Mouse (Mus musculus): Measurements from ENCODE around the gene Gm20388.

Gene Gm20388

GRCm38 (mm10) chr8:121491633-121492032 is 1581.0 kb downstream of the Gm20388 start:
- DNase-seq (ENCODE audit: extremely low spot score) = no peak

GRCm38 (mm10) chr8:121497621-121498020 is 1587.0 kb downstream of the Gm20388 start:
- DNase-seq (ENCODE audit: extremely low spot score) = no peak

- DNase-seq (ENCODE audit: extremely low spot score) = no peak
Observed at GRCm38 (mm10) chr8:121511751-121512150, 1601.1 kb downstream of the Gm20388 start.

DNA sequence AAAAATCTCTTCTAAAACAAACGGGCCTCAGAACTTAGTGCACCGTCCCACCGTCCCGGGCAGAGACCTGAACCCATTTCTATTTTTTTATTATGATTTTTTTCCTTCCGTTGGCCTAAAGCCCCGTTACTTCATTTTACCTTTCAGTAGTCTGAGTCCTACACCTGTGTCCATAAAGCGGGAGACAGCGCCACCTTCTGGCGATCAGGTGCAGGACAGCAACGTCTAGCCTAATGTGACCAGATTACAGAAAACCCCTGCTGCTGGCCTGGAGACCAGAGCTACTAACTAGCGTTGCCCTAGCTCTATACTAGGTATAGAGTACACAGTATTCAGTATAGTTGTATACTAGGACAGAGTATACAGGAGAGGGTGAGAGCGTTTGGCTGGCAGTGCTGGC is 1602.8 kb downstream of the Gm20388 start:
- DNase-seq (ENCODE audit: extremely low spot score) = peak; percentile 81

DNA sequence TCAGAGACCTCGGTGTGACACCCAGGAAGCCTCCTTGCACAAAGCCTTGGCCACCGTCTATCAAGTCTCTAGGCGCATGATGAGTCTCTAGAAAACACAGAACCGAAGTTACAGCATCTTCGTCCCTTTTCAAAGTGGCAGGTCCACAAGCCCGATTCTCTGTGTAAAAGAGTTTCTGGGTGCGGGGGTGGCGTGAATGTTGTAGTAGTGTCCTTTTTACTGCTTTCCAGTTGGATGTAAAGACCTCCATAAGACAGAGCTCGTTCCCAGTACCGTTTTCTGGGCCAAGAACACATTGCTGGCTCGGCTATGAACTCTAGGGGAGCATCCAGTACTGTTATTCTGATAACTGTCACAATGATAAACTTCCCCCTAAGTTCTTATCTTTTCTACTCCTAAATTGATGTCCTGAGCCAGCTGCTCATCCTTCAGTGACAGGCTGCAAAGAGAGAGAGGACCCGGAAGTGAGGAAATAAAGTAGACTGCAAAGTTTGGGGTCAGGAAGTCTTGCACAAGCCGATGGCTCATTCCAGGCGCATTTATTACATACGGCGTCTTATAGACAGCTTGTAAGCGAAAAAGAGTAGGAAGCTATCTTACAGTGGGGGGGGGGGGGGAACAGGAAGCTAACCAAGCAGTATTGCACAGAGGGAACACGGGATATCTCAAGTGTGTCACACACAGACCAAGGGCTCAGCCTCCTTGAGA is 1614.6 kb downstream of the Gm20388 start:
- DNase-seq (ENCODE audit: extremely low spot score) = no peak

DNA sequence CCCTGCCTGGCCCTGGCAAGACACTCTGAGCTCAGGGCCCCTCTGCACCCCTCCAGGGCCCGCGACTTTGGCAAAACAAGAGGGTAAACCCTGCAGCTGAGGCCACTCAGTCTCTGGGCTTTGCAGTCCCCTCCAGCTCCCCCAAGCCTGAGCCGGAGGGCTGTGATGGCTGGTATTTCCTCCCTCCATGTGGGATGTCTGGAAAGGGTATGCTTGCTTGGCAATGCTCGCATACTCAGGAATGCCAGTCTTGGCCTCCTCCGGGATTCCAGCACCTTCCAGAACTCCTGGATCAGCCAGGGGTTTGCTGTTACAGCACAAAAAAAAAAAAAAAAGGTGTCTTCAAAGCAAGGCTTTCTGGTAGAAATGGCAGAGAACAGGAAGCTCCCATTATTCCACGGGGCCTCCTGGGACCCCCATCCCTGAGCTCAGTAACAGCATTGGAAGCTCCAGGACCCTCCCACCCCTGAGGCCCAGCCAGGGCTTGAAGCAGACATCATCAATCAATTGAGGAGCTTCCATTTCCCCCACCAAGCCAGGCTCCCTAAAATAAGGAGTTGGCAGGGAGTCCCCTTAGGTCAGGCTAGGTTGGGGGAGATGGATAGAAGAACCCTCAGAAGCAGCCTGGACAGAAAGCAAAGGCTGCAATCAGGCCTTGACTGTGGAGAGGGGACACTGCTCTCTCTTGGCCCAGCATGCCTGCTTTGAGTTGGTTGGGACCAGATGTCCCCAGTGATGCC is 1616.3 kb downstream of the Gm20388 start:
- DNase-seq (ENCODE audit: extremely low spot score) = no peak

GRCm38 (mm10) chr8:121527751-121528150 is 1617.1 kb downstream of the Gm20388 start:
- DNase-seq (ENCODE audit: extremely low spot score) = no peak

GRCm38 (mm10) chr8:121528790-121529189 is 1618.1 kb downstream of the Gm20388 start:
- DNase-seq (ENCODE audit: extremely low spot score) = no peak

DNA sequence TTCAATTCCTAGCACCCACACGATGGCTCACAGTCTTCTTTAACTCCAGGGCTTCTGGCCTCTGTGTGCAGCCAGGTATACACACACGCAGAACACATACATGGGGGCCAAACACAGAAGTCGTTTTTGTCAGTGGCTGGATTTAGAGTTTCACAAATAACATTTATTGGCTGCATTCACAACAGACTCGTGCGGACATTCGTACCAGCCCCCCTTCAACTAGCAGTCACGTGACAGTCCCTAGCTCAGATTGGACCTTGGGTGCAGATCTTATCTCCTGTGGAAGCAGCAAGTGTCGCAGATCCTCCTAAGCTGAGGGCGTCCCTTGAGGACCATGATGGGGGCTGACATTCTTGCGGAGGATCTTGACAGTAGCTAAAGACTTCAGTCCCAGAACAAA is 1620.0 kb downstream of the Gm20388 start:
- DNase-seq (ENCODE audit: extremely low spot score) = no peak

DNA sequence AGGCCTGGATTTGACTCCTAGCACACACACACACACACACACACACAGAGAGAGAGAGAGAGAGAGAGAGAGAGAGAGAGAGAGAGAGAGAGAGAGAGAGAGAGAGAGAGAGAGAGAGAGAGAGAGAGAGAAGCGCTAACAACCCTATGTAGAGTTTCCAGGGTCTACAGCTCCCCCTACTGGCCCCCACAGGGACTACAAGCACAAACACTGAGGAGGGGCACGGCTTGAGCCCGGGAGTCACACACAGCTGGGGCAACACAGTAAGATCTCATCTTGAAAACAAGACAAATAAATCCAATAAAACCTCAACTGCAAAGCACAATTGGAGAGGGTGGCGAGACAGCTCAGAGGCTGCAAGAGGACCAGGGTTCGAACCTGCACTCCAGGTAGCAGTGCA is 1621.7 kb downstream of the Gm20388 start:
- peak; percentile 62 for DNase-seq (ENCODE audit: extremely low spot score)

- no peak for DNase-seq (ENCODE audit: extremely low spot score)
Observed at GRCm38 (mm10) chr8:121541862-121542261, 1631.2 kb downstream of the Gm20388 start.

DNA sequence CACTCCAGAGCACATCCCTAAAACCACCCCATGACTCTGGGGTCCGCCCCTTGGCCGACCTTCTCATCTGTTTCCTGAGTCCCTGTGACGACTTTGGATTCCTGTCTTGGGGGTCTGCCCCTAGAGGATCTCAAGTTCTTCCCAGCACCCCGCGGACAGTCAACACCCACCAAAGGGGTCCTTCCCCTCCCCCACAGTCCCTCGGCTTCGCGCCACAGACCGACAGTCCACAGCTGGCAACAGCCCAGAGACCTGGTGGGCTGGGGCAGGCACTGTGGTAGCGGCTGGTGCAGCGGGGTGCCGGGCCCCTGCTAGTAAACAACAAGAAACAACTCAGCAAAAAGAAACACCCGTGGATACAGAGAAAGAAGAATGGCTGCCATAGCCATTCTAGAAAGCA is 1632.3 kb downstream of the Gm20388 start:
- no peak for DNase-seq (ENCODE audit: extremely low spot score)

DNA sequence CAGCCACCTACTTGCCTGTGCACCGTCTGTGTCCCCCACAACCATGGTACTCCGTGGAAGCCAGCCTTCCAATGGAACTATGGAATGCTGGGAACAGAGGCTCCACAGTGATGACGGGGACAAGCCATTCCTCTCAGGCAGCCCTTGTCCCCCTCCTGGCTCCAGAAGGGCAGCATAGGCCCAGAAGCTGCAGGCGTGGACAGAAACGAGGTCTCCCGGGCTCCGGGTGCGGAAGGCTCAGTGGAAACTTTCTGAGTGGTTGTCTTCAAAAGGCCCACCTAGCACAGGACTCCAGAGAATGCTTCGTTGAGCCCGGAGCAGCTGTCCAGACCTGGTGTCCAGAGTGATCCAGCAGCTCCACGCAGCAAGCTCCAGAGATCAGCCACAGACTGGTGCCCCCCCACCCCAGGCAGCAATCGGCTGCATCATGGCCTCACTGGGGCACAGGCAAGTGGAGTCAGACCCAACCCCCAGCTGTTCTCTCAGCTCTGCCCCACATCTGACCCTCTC is 1633.7 kb downstream of the Gm20388 start, which contains the start of gene 1700018B08Rik:
TSS of gene 1700018B08Rik (minus strand) at position 45 of the 510 bp plus-strand sequence.
- DNase-seq (ENCODE audit: extremely low spot score) = no peak

GRCm38 (mm10) chr8:121544936-121545335 is 1634.3 kb downstream of the Gm20388 start:
- DNase-seq (ENCODE audit: extremely low spot score) = no peak

DNA sequence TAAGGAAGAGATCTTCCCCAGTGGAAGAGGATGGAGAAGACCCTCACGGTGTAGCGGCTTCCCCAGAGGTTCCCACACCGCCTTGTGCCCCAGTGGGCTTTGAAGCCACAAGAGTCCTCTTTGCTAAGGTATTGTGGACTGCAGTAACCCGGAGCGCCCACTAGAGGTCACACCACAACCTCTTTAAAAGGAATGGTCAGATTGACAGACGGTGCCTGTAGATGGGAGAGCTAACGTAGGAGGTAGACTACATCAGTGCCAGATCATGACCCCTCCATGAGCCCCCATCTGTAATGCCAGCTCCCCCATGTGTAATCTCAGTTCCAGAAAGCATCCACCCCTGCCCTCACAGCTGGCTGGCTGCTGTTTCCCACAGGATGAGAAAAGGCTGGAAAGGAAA is 1636.5 kb downstream of the Gm20388 start:
- DNase-seq (ENCODE audit: extremely low spot score) = peak; percentile 69

DNA sequence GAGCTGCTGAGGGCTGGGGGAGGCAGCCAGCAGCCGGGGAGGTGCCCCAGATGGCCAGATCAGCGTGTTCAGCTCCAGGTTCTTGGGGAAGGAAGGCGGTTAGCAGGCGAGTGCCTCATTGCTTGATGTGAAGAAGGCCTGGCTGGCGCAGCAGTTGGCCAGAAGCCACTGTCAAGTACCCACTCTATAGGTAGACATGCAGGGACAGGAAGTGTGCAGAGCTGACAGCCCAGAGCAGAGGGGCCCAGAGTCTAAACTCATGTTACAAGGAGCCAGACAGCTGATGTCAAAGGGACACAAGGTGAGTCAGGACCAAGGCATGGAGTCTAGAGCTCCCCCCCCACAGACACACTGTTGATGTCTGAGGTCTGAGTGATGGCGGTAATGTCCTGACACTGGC is 1639.4 kb downstream of the Gm20388 start:
- DNase-seq (ENCODE audit: extremely low spot score) = no peak

- DNase-seq (ENCODE audit: extremely low spot score) = no peak
Observed at GRCm38 (mm10) chr8:121551065-121551985, 1640.7 kb downstream of the Gm20388 start.

- no peak for DNase-seq (ENCODE audit: extremely low spot score)
Observed at GRCm38 (mm10) chr8:121552506-121552905, 1641.9 kb downstream of the Gm20388 start.

DNA sequence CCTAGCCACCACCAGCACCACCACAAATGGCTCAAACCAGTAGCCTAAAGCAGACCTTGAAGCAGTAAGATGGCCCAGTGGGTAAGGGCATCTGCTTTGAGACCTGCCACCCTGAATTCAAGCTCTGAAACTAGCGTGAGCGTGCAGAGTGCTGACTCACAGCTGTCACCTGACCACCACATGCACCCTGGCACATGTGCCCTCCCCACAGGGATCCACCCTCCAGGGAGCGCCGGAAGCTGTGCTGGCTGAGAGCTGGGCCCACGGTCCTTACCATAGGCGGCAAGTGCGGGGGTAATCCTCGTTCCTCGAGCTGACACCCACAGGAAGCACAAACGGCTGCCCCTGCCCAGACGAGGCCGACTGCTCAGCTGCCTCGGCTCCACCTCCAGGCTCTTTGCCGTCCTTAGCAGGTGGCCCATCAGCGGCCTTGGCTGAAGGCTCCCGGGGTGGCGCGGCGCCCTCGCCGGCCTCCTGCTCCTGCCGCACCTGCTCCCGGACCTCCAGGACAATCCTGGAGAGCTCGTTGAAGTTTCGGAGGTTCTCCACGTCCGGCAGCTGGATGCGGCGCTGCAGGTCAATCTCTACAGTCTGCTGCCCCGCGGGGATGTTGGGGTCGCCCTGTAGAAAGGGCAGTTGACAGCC is 1643.3 kb downstream of the Gm20388 start:
- no peak for DNase-seq (ENCODE audit: extremely low spot score)

DNA sequence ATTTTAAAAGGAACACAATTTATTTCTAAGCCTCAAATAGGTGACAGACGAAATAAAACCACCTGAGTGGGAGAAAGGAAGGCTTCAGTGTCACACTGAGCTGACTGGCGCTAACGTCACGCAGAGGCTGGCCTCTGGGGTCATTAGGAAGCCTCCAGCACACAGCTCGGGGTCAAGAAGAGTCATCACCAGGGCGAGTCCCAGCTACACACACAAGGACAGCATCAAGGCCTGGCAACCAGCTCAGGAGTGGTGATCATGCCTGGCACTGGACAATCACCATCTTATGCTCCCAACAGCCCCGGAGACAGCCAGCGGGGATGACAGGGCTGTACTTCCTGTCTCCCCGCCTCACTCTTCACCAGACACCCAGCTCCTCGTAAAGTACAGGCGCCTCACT is 1647.1 kb downstream of the Gm20388 start:
- DNase-seq (ENCODE audit: extremely low spot score) = no peak

- DNase-seq (ENCODE audit: extremely low spot score) = no peak
Observed at GRCm38 (mm10) chr8:121558538-121558937, 1647.9 kb downstream of the Gm20388 start.

All from embryo, embryonic 9.5 days (tissue).